In genomic region chr1:59334562-59334890, GRCm38 (mm10) we compare ENCODE assay signal across 11 mouse cellular contexts.
DNase-seq lines count a peak whose midpoint lies in the region; ATAC-seq lines count a peak whose summit lies in the region.
"Had no signal": no experiment of that assay in that cellular context is flagged by ENCODE, and none has a peak within 500 bp of the region (broad histone marks: within the 10 kb centered on the region; RNA-seq: fewer than 3 reads in every experiment).

No protein-coding gene starts in this region.

- H3K9ac ChIP-seq in heart, embryonic 13.5 days = no peak overlapping the region
- no peak overlapping the region for H3K9ac ChIP-seq in neural tube, embryonic 11.5 days (ENCODE audit: low read length)
- no peak overlapping the region for H3K9ac ChIP-seq in limb, embryonic 12.5 days (replicated peaks)

- H3K9me3 ChIP-seq in heart, embryonic 13.5 days = no peaks in the 10 kb centered on the region
- no peaks in the 10 kb centered on the region for H3K9me3 ChIP-seq in neural tube, embryonic 11.5 days (ENCODE audit: control insufficient read depth, low read length)
- no peaks in the 10 kb centered on the region for H3K9me3 ChIP-seq in limb, embryonic 12.5 days
- H3K9me3 ChIP-seq: megakaryocyte, embryonic 14.5 days had no signal

- H3K27me3 ChIP-seq in heart, embryonic 13.5 days (replicated peaks) = peaks cover 41% of the 10 kb centered on the region
- H3K27me3 ChIP-seq in neural tube, embryonic 11.5 days (ENCODE audit: control insufficient read depth, insufficient read depth, low read length) = no peaks in the 10 kb centered on the region
- H3K27me3 ChIP-seq in limb, embryonic 12.5 days = no peaks in the 10 kb centered on the region; the same call in 1 of the 2 replicates
- H3K27me3 ChIP-seq: Patski had no signal

- ATAC-seq in heart, embryonic 13.5 days (ENCODE audit: extremely low read depth, insufficient number of reproducible peaks, low FRiP score, low TSS enrichment) = no peak
- no peak for ATAC-seq in neural tube, embryonic 11.5 days (ENCODE audit: insufficient read depth, low FRiP score, low TSS enrichment)
- peak; percentile 21 for ATAC-seq in limb, embryonic 12.5 days (ENCODE audit: insufficient number of reproducible peaks, insufficient read depth, low FRiP score, low TSS enrichment, low read depth)
- ATAC-seq: Patski had no signal

- peak overlapping the region; percentile 8; the same call in 1 of the 2 replicates for H3K4me2 ChIP-seq in heart, embryonic 13.5 days
- H3K4me2 ChIP-seq in neural tube, embryonic 11.5 days (ENCODE audit: low read depth) = no peak overlapping the region
- 0 out of 2 replicates have a peak overlapping the region, but pooled peaks have one; percentile 26 for H3K4me2 ChIP-seq in limb, embryonic 12.5 days

- no peak for DNase-seq in heart, postnatal 36 days
- no peak for DNase-seq in neural tube, embryonic 11.5 days (ENCODE audit: low spot score)
- DNase-seq in neural tube, embryonic 10.5 days (ENCODE audit: extremely low spot score, low spot score) = no peak
- DNase-seq in thymus, postnatal 14 days = no peak
- DNase-seq in thymus, postnatal 0 days (ENCODE audit: low spot score) = no peak
- DNase-seq: lung, adult 2 months; right cerebral cortex, postnatal 14 days had no signal

- intact Hi-C loops in heart, postnatal 36 days (cut with DNase I) = no loop called here

- no peak overlapping the region for H3K4me3 ChIP-seq in heart, embryonic 13.5 days
- no peak overlapping the region for H3K4me3 ChIP-seq in neural tube, embryonic 11.5 days (ENCODE audit: low read depth, low read length)
- H3K4me3 ChIP-seq in limb, embryonic 12.5 days (replicated peaks) = no peak overlapping the region
- H3K4me3 ChIP-seq: megakaryocyte, embryonic 14.5 days had no signal

- WGBS in heart, embryonic 13.5 days = 51% methylated on average over 4 of the region's 4 CpGs
- WGBS in neural tube, embryonic 11.5 days = 33% methylated on average over 4 of the region's 4 CpGs
- WGBS in limb, embryonic 12.5 days = 15% methylated on average over 4 of the region's 4 CpGs

- peaks cover 31% of the 10 kb centered on the region for H3K4me1 ChIP-seq in heart, embryonic 13.5 days
- H3K4me1 ChIP-seq in neural tube, embryonic 11.5 days (ENCODE audit: control insufficient read depth, insufficient read depth, low read length) = peaks cover 29% of the 10 kb centered on the region
- H3K4me1 ChIP-seq in limb, embryonic 12.5 days (replicated peaks) = peaks cover 47% of the 10 kb centered on the region

- peak overlapping the region; percentile 5; the same call in 1 of the 2 replicates for H3K27ac ChIP-seq in heart, embryonic 13.5 days (replicated peaks)
- H3K27ac ChIP-seq in neural tube, embryonic 11.5 days (ENCODE audit: low read depth, low read length) = peak overlapping the region; percentile 31; the same call in 1 of the 2 replicates
- peak overlapping the region; percentile 79 for H3K27ac ChIP-seq in limb, embryonic 12.5 days

- no peaks in the 10 kb centered on the region for H3K36me3 ChIP-seq in heart, embryonic 13.5 days
- no peaks in the 10 kb centered on the region for H3K36me3 ChIP-seq in neural tube, embryonic 11.5 days (ENCODE audit: control insufficient read depth, insufficient read depth, low read length)
- H3K36me3 ChIP-seq in limb, embryonic 12.5 days = no peaks in the 10 kb centered on the region

Comparison
In these comparisons a context has a peak if more than half of its experiments do, and no peak if none do; other contexts are left out.
1. H3K27ac ChIP-seq: peak in every context shown above with its lines; median percentile 79 in limb, embryonic 12.5 days; 31 in neural tube, embryonic 11.5 days; 5 in heart, embryonic 13.5 days.